In genomic region chr15:80797757-80798156, GRCm38 (mm10) we compare ENCODE assay signal across 8 mouse cellular contexts.
A peak's percentile ranks its signal among the peaks of the same experiment; 100 is the strongest.
DNase-seq lines count a peak whose midpoint lies in the region; ATAC-seq and TF ChIP-seq lines count a peak whose summit lies in the region.

No protein-coding gene starts in this region.

- peak overlapping the region; percentile 92 for H3K4me3 ChIP-seq in layer of hippocampus, adult 2 months
- H3K4me3 ChIP-seq in embryonic facial prominence, embryonic 14.5 days (ENCODE audit: low read depth, low read length), result peak overlapping the region; percentile 61
- H3K4me3 ChIP-seq in limb, embryonic 13.5 days, result peak overlapping the region; percentile 59
- peak overlapping the region; percentile 65 for H3K4me3 ChIP-seq in midbrain, embryonic 14.5 days (replicated peaks; ENCODE audit: low read depth, low read length)
- peak overlapping the region; percentile 67 for H3K4me3 ChIP-seq in stomach, embryonic 16.5 days (replicated peaks; ENCODE audit: low read length)

- no peak for DNase-seq in layer of hippocampus, adult 2 months (ENCODE audit: low spot score in 2 of 2)
- no peak for DNase-seq in layer of hippocampus, adult 8-10 months (ENCODE audit: low spot score in 2 of 2)
- DNase-seq in adrenal gland, postnatal 36 days, result peak; percentile 54
- DNase-seq in embryonic facial prominence, embryonic 14.5 days (ENCODE audit: low spot score), result peak; percentile 84
- peak; percentile 39 for DNase-seq in heart, postnatal 4 days
- DNase-seq in midbrain, embryonic 14.5 days, result peak; percentile 75

- TF ChIP-seq CTCF in layer of hippocampus, adult 2 months (conservative IDR thresholded peaks at IDR 0.05), result no peak

- H3K4me1 ChIP-seq in embryonic facial prominence, embryonic 14.5 days (ENCODE audit: control insufficient read depth, insufficient read depth, low read length), result peaks cover 25% of the 10 kb centered on the region
- peaks cover 31% of the 10 kb centered on the region for H3K4me1 ChIP-seq in limb, embryonic 13.5 days
- peaks cover 25% of the 10 kb centered on the region for H3K4me1 ChIP-seq in midbrain, embryonic 14.5 days (ENCODE audit: control insufficient read depth, insufficient read depth, low read length)
- peaks cover 21% of the 10 kb centered on the region for H3K4me1 ChIP-seq in stomach, embryonic 16.5 days (ENCODE audit: control insufficient read depth, insufficient read depth, low read length)

- H3K27ac ChIP-seq in layer of hippocampus, adult 2 months, result peak overlapping the region; percentile 97
- H3K27ac ChIP-seq in embryonic facial prominence, embryonic 14.5 days (replicated peaks; ENCODE audit: low read depth, low read length), result peak overlapping the region; percentile 94
- peak overlapping the region; percentile 80 for H3K27ac ChIP-seq in limb, embryonic 13.5 days
- peak overlapping the region; percentile 84 for H3K27ac ChIP-seq in midbrain, embryonic 14.5 days (replicated peaks; ENCODE audit: low read depth, low read length)
- H3K27ac ChIP-seq in stomach, embryonic 16.5 days (ENCODE audit: low read length), result peak overlapping the region; percentile 94

- no peaks in the 10 kb centered on the region for H3K9me3 ChIP-seq in embryonic facial prominence, embryonic 14.5 days (ENCODE audit: control insufficient read depth, low read length)
- no peaks in the 10 kb centered on the region for H3K9me3 ChIP-seq in limb, embryonic 13.5 days
- no peaks in the 10 kb centered on the region for H3K9me3 ChIP-seq in midbrain, embryonic 14.5 days (ENCODE audit: control insufficient read depth, low read length)
- H3K9me3 ChIP-seq in stomach, embryonic 16.5 days (replicated peaks; ENCODE audit: control insufficient read depth, low read length), result no peaks in the 10 kb centered on the region

- ATAC-seq in embryonic facial prominence, embryonic 14.5 days (ENCODE audit: low read depth), result peak; percentile 81
- peak; percentile 70 for ATAC-seq in limb, embryonic 13.5 days (ENCODE audit: low FRiP score, low read depth)
- ATAC-seq in midbrain, embryonic 14.5 days (ENCODE audit: low FRiP score, low TSS enrichment), result peak; percentile 75
- peak; percentile 86 for ATAC-seq in stomach, embryonic 16.5 days (ENCODE audit: insufficient read depth, low FRiP score)

- peak overlapping the region; percentile 75 for H3K4me2 ChIP-seq in embryonic facial prominence, embryonic 14.5 days (ENCODE audit: low read depth, low read length)
- peak overlapping the region; percentile 65 for H3K4me2 ChIP-seq in limb, embryonic 13.5 days (replicated peaks)
- H3K4me2 ChIP-seq in midbrain, embryonic 14.5 days (ENCODE audit: low read length), result peak overlapping the region; percentile 62
- H3K4me2 ChIP-seq in stomach, embryonic 16.5 days (ENCODE audit: low read depth, low read length), result peak overlapping the region; percentile 72

- WGBS in embryonic facial prominence, embryonic 14.5 days, result 0% methylated on average over 5 of the region's 6 CpGs
- WGBS in limb, embryonic 13.5 days, result 2% methylated on average over 6 of the region's 6 CpGs
- whole genome bisulfite sequencing in midbrain, embryonic 14.5 days, result 2% methylated on average over 6 of the region's 6 CpGs
- 0% methylated on average over 6 of the region's 6 CpGs for WGBS in stomach, embryonic 16.5 days

- H3K9ac ChIP-seq in embryonic facial prominence, embryonic 14.5 days (ENCODE audit: low read depth, low read length), result peak overlapping the region; percentile 77
- peak overlapping the region; percentile 59 for H3K9ac ChIP-seq in limb, embryonic 13.5 days
- H3K9ac ChIP-seq in midbrain, embryonic 14.5 days (replicated peaks; ENCODE audit: low read length), result peak overlapping the region; percentile 55
- peak overlapping the region; percentile 66 for H3K9ac ChIP-seq in stomach, embryonic 16.5 days (ENCODE audit: low read length)

- no peaks in the 10 kb centered on the region for H3K36me3 ChIP-seq in embryonic facial prominence, embryonic 14.5 days (ENCODE audit: control insufficient read depth, insufficient read depth, low read length)
- H3K36me3 ChIP-seq in limb, embryonic 13.5 days, result no peaks in the 10 kb centered on the region
- H3K36me3 ChIP-seq in midbrain, embryonic 14.5 days (ENCODE audit: control insufficient read depth, insufficient read depth, low read length), result no peaks in the 10 kb centered on the region
- no peaks in the 10 kb centered on the region for H3K36me3 ChIP-seq in stomach, embryonic 16.5 days (ENCODE audit: control insufficient read depth, insufficient read depth, low read length)

- no peaks in the 10 kb centered on the region for H3K27me3 ChIP-seq in embryonic facial prominence, embryonic 14.5 days (replicated peaks; ENCODE audit: control insufficient read depth, insufficient read depth, low read length)
- no peaks in the 10 kb centered on the region for H3K27me3 ChIP-seq in limb, embryonic 13.5 days
- H3K27me3 ChIP-seq in midbrain, embryonic 14.5 days (ENCODE audit: control insufficient read depth, insufficient read depth, low read length), result no peaks in the 10 kb centered on the region
- no peaks in the 10 kb centered on the region for H3K27me3 ChIP-seq in stomach, embryonic 16.5 days (ENCODE audit: control insufficient read depth, insufficient read depth, low read length)

Comparison
In these comparisons a context has a peak if more than half of its experiments do, and no peak if none do; other contexts are left out.
1. DNase-seq: peak in adrenal gland, postnatal 36 days (2 of 2), embryonic facial prominence, embryonic 14.5 days (single experiment), heart, postnatal 4 days (single experiment) and midbrain, embryonic 14.5 days (single experiment); none in layer of hippocampus, adult 2 months (0 of 2) and layer of hippocampus, adult 8-10 months (0 of 2).
2. Peak in every context shown above with its lines, with median percentiles within 50 percentile points of each other: H3K27ac ChIP-seq, H3K4me3 ChIP-seq, ATAC-seq, H3K4me2 ChIP-seq and H3K9ac ChIP-seq.